Mouse (Mus musculus): Measurements from ENCODE around the gene Hs2st1. TPM values are rescaled to one million over a fixed set of nuclear protein-coding genes. Genes with fewer than 3 reads are reported as not detected.

Gene Hs2st1
- total and polyA plus RNA-seq, 3 experiments, result 17.6 to 36.4 (median 29.7) TPM

- Histone ChIP-seq H3K36me3 (replicated peaks in 1 of 2; ENCODE audit: control insufficient read depth in 1 of 2, insufficient read depth in 1 of 2, low read length in 1 of 2) (no peaks in the 10 kb centered on the region), H3K27ac (ENCODE audit: insufficient read depth, low read depth) (no peak overlapping the region), H3K27me3 (replicated peaks) (no peaks in the 10 kb centered on the region), H3K9me3 (replicated peaks; ENCODE audit: low read length) (peaks cover 9% of the 10 kb centered on the region), H3K4me1 (ENCODE audit: control insufficient read depth in 1 of 2, insufficient read depth in 2 of 2) (peaks cover 29 to 35% of the 10 kb centered on the region in 2 experiments), H3K4me2 (ENCODE audit: insufficient read depth, low read depth, poor library complexity, severe bottlenecking) (peak overlapping the region; percentile 49), H3K9ac (ENCODE audit: insufficient read depth, low read depth) (no peak overlapping the region), H3K4me3 (replicated peaks in 1 of 3; ENCODE audit: low read depth in 2 of 3, low read length in 2 of 3, poor library complexity in 1 of 3) (peak overlapping the region in 1 of 3 experiments; percentile 5), H3K79me2 (replicated peaks; ENCODE audit: control insufficient read depth, extremely low read depth, insufficient read depth, poor library complexity, severe bottlenecking) (no peaks in the 10 kb centered on the region)
- in situ Hi-C loops (cut with MboI; ENCODE audit: low pct_ligation_motif_present, low pct_unique_long_range_greater_than_20kb, low sequenced_read_pairs) (no loop called here), dilution Hi-C loops (cut with MboI; ENCODE audit: extremely low pct_ligation_motif_present, extremely low pct_unique_long_range_greater_than_20kb, low sequenced_read_pairs) (no loop called here)
- DNase-seq (ENCODE audit: extremely low read depth), result peak; percentile 90
- TF ChIP-seq IRF4 (IDR thresholded peaks at IDR 0.05; ENCODE audit: low read depth, low read length) (peak; percentile 48; the same call in 1 of the 2 replicates), EP300 (IDR thresholded peaks at IDR 0.05; ENCODE audit: low read length) (peak; percentile 40), USF1 (IDR thresholded peaks at IDR 0.05; ENCODE audit: low read depth, low read length) (no peak), CHD2 (IDR thresholded peaks at IDR 0.05; ENCODE audit: low read length) (peak; percentile 58), MYC (IDR thresholded peaks at IDR 0.05; ENCODE audit: low read depth, low read length) (no peak), MAX (IDR thresholded peaks at IDR 0.05; ENCODE audit: low read length) (peak; percentile 40; the same call in 1 of the 2 replicates), ZNF384 (IDR thresholded peaks at IDR 0.05; ENCODE audit: low read depth, low read length) (no peak), ZKSCAN1 (IDR thresholded peaks at IDR 0.05; ENCODE audit: borderline replicate concordance, low read depth, low read length) (no peak), ZC3H11A (IDR thresholded peaks at IDR 0.05; ENCODE audit: low read depth, low read length) (no peak), HCFC1 (IDR thresholded peaks at IDR 0.05; ENCODE audit: low read depth, low read length) (no peak), UBTF (IDR thresholded peaks at IDR 0.05; ENCODE audit: low read depth, low read length) (no peak), GABPA (IDR thresholded peaks at IDR 0.05; ENCODE audit: insufficient replicate concordance, low read depth, low read length) (no peak), ELF1 (IDR thresholded peaks at IDR 0.05; ENCODE audit: low read depth, low read length) (no peak), TBP (conservative IDR thresholded peaks at IDR 0.05; ENCODE audit: low read depth, low read length) (no peak), JUND (conservative IDR thresholded peaks at IDR 0.05; ENCODE audit: low read depth, low read length) (0 out of 2 replicates have a peak, but pooled peaks have one; percentile 40), MAZ (IDR thresholded peaks at IDR 0.05; ENCODE audit: low read depth, low read length) (peak; percentile 64), MXI1 (IDR thresholded peaks at IDR 0.05; ENCODE audit: low read depth, low read length) (no peak), MEF2A (IDR thresholded peaks at IDR 0.05; ENCODE audit: borderline replicate concordance, low read depth, low read length) (peak; percentile 37; the same call in 1 of the 2 replicates), BHLHE40 (IDR thresholded peaks at IDR 0.05; ENCODE audit: low read depth, low read length) (peak; percentile 20; the same call in 1 of the 2 replicates), MAFK (IDR thresholded peaks at IDR 0.05; ENCODE audit: insufficient replicate concordance, low read length) (0 out of 2 replicates have a peak, but pooled peaks have one; percentile 9), SIN3A (IDR thresholded peaks at IDR 0.05; ENCODE audit: low read length) (peak; percentile 62), TCF12 (IDR thresholded peaks at IDR 0.05; ENCODE audit: low read depth, low read length) (peak; percentile 55; the same call in 1 of the 2 replicates), E2F4 (IDR thresholded peaks at IDR 0.05; ENCODE audit: insufficient replicate concordance, low read depth, low read length) (no peak), POLR2A (IDR thresholded peaks at IDR 0.05; ENCODE audit: low read depth, low read length) (no peak), NRF1 (IDR thresholded peaks at IDR 0.05; ENCODE audit: low read depth, low read length) (no peak), RAD21 (IDR thresholded peaks at IDR 0.05; ENCODE audit: low read depth, low read length) (no peak), NELFE (IDR thresholded peaks at IDR 0.05; ENCODE audit: low read depth, low read length) (peak; percentile 41; the same call in 1 of the 2 replicates), POLR2AphosphoS2 (IDR thresholded peaks at IDR 0.05; ENCODE audit: low read depth, low read length) (no peak)
Measured at GRCm38 (mm10) chr3:144412538-144413272, 157.3 kb downstream of the Hs2st1 start.

Data from CH12.LX (cell line).